Mouse (Mus musculus): ENCODE results near the gene Mtfmt.

Gene Mtfmt

GRCm38 (mm10) chr9:65428003-65428402 lies 7.6 kb upstream of the Mtfmt start:
- DNase-seq, result no peak

GRCm38 (mm10) chr9:65430401-65430800 lies 5.2 kb upstream of the Mtfmt start:
- no peak for DNase-seq

GRCm38 (mm10) chr9:65430921-65431320 lies 4.7 kb upstream of the Mtfmt start:
- DNase-seq, result no peak

GRCm38 (mm10) chr9:65432236-65432635 lies 3.3 kb upstream of the Mtfmt start:
- DNase-seq, result peak; percentile 84

- no peak for DNase-seq
Measured at GRCm38 (mm10) chr9:65434140-65434539, 1.4 kb upstream of the Mtfmt start.

GRCm38 (mm10) chr9:65435211-65435610 lies 371 bp upstream of the Mtfmt start:
- no peak for DNase-seq

GRCm38 (mm10) chr9:65444692-65445091 lies 9.1 kb downstream of the Mtfmt start:
- no peak for DNase-seq

GRCm38 (mm10) chr9:65447951-65448350 lies 12.4 kb downstream of the Mtfmt start:
- no peak for DNase-seq

- no peak for DNase-seq
Measured at GRCm38 (mm10) chr9:65458975-65459374, 23.4 kb downstream of the Mtfmt start.

GRCm38 (mm10) chr9:65460198-65460597 lies 24.6 kb downstream of the Mtfmt start:
- no peak for DNase-seq

- peak; percentile 95 for DNase-seq
Measured at GRCm38 (mm10) chr9:65460732-65461442, 25.3 kb downstream of the Mtfmt start, which contains the start of gene Spg21. Spg21 (plus strand) TSS chr9:65460947.

- no peak for DNase-seq
Measured at GRCm38 (mm10) chr9:65462544-65462943, 27.0 kb downstream of the Mtfmt start.

- no peak for DNase-seq
Measured at GRCm38 (mm10) chr9:65464161-65464560, 28.6 kb downstream of the Mtfmt start.

- no peak for DNase-seq
Measured at GRCm38 (mm10) chr9:65465241-65465640, 29.7 kb downstream of the Mtfmt start.

GRCm38 (mm10) chr9:65467686-65468085 lies 32.1 kb downstream of the Mtfmt start:
- no peak for DNase-seq

GRCm38 (mm10) chr9:65472769-65473168 lies 37.2 kb downstream of the Mtfmt start:
- DNase-seq, result no peak

GRCm38 (mm10) chr9:65479158-65479557 lies 43.6 kb downstream of the Mtfmt start:
- no peak for DNase-seq

GRCm38 (mm10) chr9:65480071-65480470 lies 44.5 kb downstream of the Mtfmt start:
- DNase-seq, result no peak

- no peak for DNase-seq
Measured at GRCm38 (mm10) chr9:65491476-65491875, 55.9 kb downstream of the Mtfmt start.

GRCm38 (mm10) chr9:65492351-65492750 lies 56.8 kb downstream of the Mtfmt start:
- no peak for DNase-seq

- no peak for DNase-seq
Measured at GRCm38 (mm10) chr9:65492851-65493250, 57.3 kb downstream of the Mtfmt start.

GRCm38 (mm10) chr9:65502146-65502545 lies 66.6 kb downstream of the Mtfmt start:
- no peak for DNase-seq
